Mouse (Mus musculus) neutrophil, adult 5-6 weeks (primary cell): ENCODE results near the gene Pigk. TPM values are rescaled to one million over a fixed set of nuclear protein-coding genes. Genes with fewer than 3 reads are reported as not detected.

ENCODE experiments used
- ATAC-seq: fragments of 151-379, 151-347 bp; 2 replicates; pipeline ENCODE4 v1.8.0; 2017; ENCODE audit warnings: mild to moderate bottlenecking, moderate TSS enrichment; ENCODE audit not compliant: insufficient number of reproducible peaks, poor library complexity, low FRiP score, severe bottlenecking; ENCODE audit errors: extremely low read depth
- total RNA-seq: library from RNA; stranded (forward); fragments of 200-1000 nt; gene quantifications from 2 replicates; pipeline ENCODE4 v1.2.3, GENCODE M21; 2017

The Pigk gene
- total RNA-seq, 1 experiment from 2014 or later = 23.5 TPM

GRCm38 (mm10) chr3:152874431-152875355 lies 160.8 kb downstream of the Pigk start:
- no peak for ATAC-seq

- ATAC-seq = no peak
Measured at GRCm38 (mm10) chr3:152875723-152876290, 161.9 kb downstream of the Pigk start.

GRCm38 (mm10) chr3:152880121-152880835 lies 166.4 kb downstream of the Pigk start:
- ATAC-seq = no peak

- no peak for ATAC-seq
Measured at GRCm38 (mm10) chr3:152881706-152882105, 167.8 kb downstream of the Pigk start.

- no peak for ATAC-seq
Measured at GRCm38 (mm10) chr3:152883556-152883955, 169.7 kb downstream of the Pigk start.

GRCm38 (mm10) chr3:152886749-152887148 lies 172.8 kb downstream of the Pigk start:
- ATAC-seq = no peak

- ATAC-seq = no peak
Measured at GRCm38 (mm10) chr3:152888116-152888515, 174.2 kb downstream of the Pigk start.

- no peak for ATAC-seq
Measured at GRCm38 (mm10) chr3:152894935-152895334, 181.0 kb downstream of the Pigk start.

- ATAC-seq = no peak
Measured at GRCm38 (mm10) chr3:152896111-152896510, 182.2 kb downstream of the Pigk start.

- ATAC-seq = no peak
Measured at GRCm38 (mm10) chr3:152897196-152897595, 183.3 kb downstream of the Pigk start.

- ATAC-seq = no peak
Measured at GRCm38 (mm10) chr3:152898906-152899305, 185.0 kb downstream of the Pigk start.

GRCm38 (mm10) chr3:152905026-152905425 lies 191.1 kb downstream of the Pigk start:
- no peak for ATAC-seq

- ATAC-seq = no peak
Measured at GRCm38 (mm10) chr3:152905800-152906199, 191.9 kb downstream of the Pigk start.

GRCm38 (mm10) chr3:152907087-152907486 lies 193.2 kb downstream of the Pigk start:
- no peak for ATAC-seq

GRCm38 (mm10) chr3:152907683-152908082 lies 193.8 kb downstream of the Pigk start:
- ATAC-seq = no peak

- ATAC-seq = no peak
Measured at GRCm38 (mm10) chr3:152911578-152911977, 197.7 kb downstream of the Pigk start.

GRCm38 (mm10) chr3:152912216-152913101 lies 198.6 kb downstream of the Pigk start:
- ATAC-seq = peak; percentile 78

GRCm38 (mm10) chr3:152913150-152913549 lies 199.2 kb downstream of the Pigk start:
- no peak for ATAC-seq

- no peak for ATAC-seq
Measured at GRCm38 (mm10) chr3:152913625-152914024, 199.7 kb downstream of the Pigk start.
